Mouse (Mus musculus) cerebral cortex, adult 2 months (tissue): ENCODE data around the gene Rtl8c.

Experiments used
- WGBS: fragments of 180-500 bp; shearing (Covaris S2); methylation state at CpG from one replicate; pipeline ENCODE4 v1.1.7; 2018; 5-methylcytosine and 5-hydroxymethylcytosine counted together

Gene Rtl8c

GRCm38 (mm10) chrX:53607242-53608121 is at the start of gene Rtl8c:
Gene Rtl8c (plus strand): TSS chrX:53608032.
- WGBS: 5% methylated on average over 20 of the region's 20 CpGs

- WGBS: 55% methylated on average over 1 of the region's 1 CpGs
These were observed 28.5 kb upstream of the Rtl8c start for GRCm38 (mm10) chrX:53579311-53579710.

- WGBS: 87% methylated on average over 2 of the region's 4 CpGs
These were observed 26.4 kb upstream of the Rtl8c start for GRCm38 (mm10) chrX:53581407-53581806.

- WGBS: 66% methylated on average over 4 of the region's 4 CpGs
These were observed 24.4 kb upstream of the Rtl8c start for GRCm38 (mm10) chrX:53583404-53583803.

- WGBS: 50% methylated on average over 2 of the region's 2 CpGs
These were observed 7.8 kb upstream of the Rtl8c start for GRCm38 (mm10) chrX:53599993-53600392.

- WGBS: 53% methylated on average over 1 of the region's 1 CpGs
These were observed 1.7 kb upstream of the Rtl8c start for GRCm38 (mm10) chrX:53606176-53606575.

GRCm38 (mm10) chrX:53608122-53608813 is 436 bp downstream of the Rtl8c start:
- 11% methylated on average over 15 of the region's 18 CpGs for WGBS

GRCm38 (mm10) chrX:53608879-53609278 is 1.0 kb downstream of the Rtl8c start, which contains the start of gene Gm14597:
Gene Gm14597 (minus strand): TSS chrX:53608979.
- WGBS: 49% methylated on average over 3 of the region's 4 CpGs

- WGBS: 0% methylated on average over 3 of the region's 3 CpGs
These were observed 2.7 kb downstream of the Rtl8c start for GRCm38 (mm10) chrX:53610571-53610970.

- 65% methylated on average over 3 of the region's 3 CpGs for WGBS
These were observed 30.3 kb downstream of the Rtl8c start for GRCm38 (mm10) chrX:53638107-53638506.

- WGBS: 25% methylated on average over 4 of the region's 4 CpGs
These were observed 34.8 kb downstream of the Rtl8c start for GRCm38 (mm10) chrX:53642604-53642979.

- 0% methylated on average over 12 of the region's 50 CpGs for WGBS
These were observed 35.4 kb downstream of the Rtl8c start, which contains the start of gene Rtl8a for GRCm38 (mm10) chrX:53642980-53643961. Gene Rtl8a (minus strand): TSS chrX:53643682.

GRCm38 (mm10) chrX:53645885-53646284 is 38.1 kb downstream of the Rtl8c start:
- WGBS: 47% methylated on average over 6 of the region's 6 CpGs

- WGBS: 75% methylated on average over 4 of the region's 4 CpGs
These were observed 45.1 kb downstream of the Rtl8c start for GRCm38 (mm10) chrX:53652917-53653316.
